37 mouse cellular contexts compared by ENCODE assay signal in genomic region chr17:36923491-36923890, GRCm38 (mm10). TPM values are rescaled to one million over a fixed set of nuclear protein-coding genes. Genes with fewer than 3 reads are reported as not detected.
"Had no signal": no experiment of that assay in that cellular context is flagged by ENCODE, and none has a peak within 500 bp of the region (broad histone marks: within the 10 kb centered on the region; RNA-seq: fewer than 3 reads in every experiment).

No protein-coding gene starts in this region.

- ATAC-seq: hindbrain, postnatal 0 days; liver, embryonic 12.5 days had no signal

- DNase-seq: gastrocnemius, adult 2 months; gastrocnemius, postnatal 10 days; gastrocnemius, postnatal 36 days; heart, adult 18-20 months; heart, postnatal 10 days; kidney, adult 11 months; kidney, adult 8-10 months; kidney, postnatal 10 days; kidney, postnatal 25 days; kidney, postnatal 4 days; left cerebral cortex, postnatal 4 days had no signal

- H3K4me1 ChIP-seq: heart, embryonic 10.5 days; heart, embryonic 12.5 days; hindbrain, embryonic 13.5 days; hindbrain, embryonic 15.5 days; limb, embryonic 13.5 days; limb, embryonic 15.5 days; liver, embryonic 12.5 days had no signal

- H3K27ac ChIP-seq: gastrocnemius, adult 2 months; heart, embryonic 10.5 days; hindbrain, embryonic 13.5 days; hindbrain, embryonic 15.5 days; hindbrain, postnatal 0 days; layer of hippocampus, adult 2 months; left cerebral cortex, adult 2 months; limb, embryonic 13.5 days; limb, embryonic 15.5 days; liver, embryonic 12.5 days; liver, embryonic 14.5 days had no signal

- H3K9ac ChIP-seq: heart, embryonic 12.5 days; hindbrain, embryonic 13.5 days; hindbrain, embryonic 15.5 days; limb, embryonic 13.5 days; limb, embryonic 15.5 days; liver, embryonic 12.5 days; liver, embryonic 14.5 days had no signal

- H3K4me3 ChIP-seq: gastrocnemius, adult 2 months; heart, embryonic 10.5 days; heart, embryonic 12.5 days; hindbrain, embryonic 13.5 days; hindbrain, embryonic 15.5 days; layer of hippocampus, adult 2 months; left cerebral cortex, adult 2 months; limb, embryonic 13.5 days; limb, embryonic 15.5 days; liver, embryonic 12.5 days had no signal

- H3K4me2 ChIP-seq: heart, embryonic 12.5 days; hindbrain, embryonic 13.5 days; hindbrain, embryonic 15.5 days; limb, embryonic 13.5 days; limb, embryonic 15.5 days; liver, embryonic 12.5 days had no signal

- H3K9me3 ChIP-seq: heart, embryonic 10.5 days; heart, embryonic 12.5 days; hindbrain, embryonic 13.5 days; hindbrain, embryonic 15.5 days; limb, embryonic 13.5 days; limb, embryonic 15.5 days; liver, embryonic 12.5 days had no signal

- H3K27me3 ChIP-seq: hindbrain, embryonic 13.5 days; hindbrain, embryonic 15.5 days; limb, embryonic 13.5 days; limb, embryonic 15.5 days had no signal

- H3K36me3 ChIP-seq: heart, embryonic 10.5 days; heart, embryonic 12.5 days; hindbrain, embryonic 13.5 days; hindbrain, embryonic 15.5 days; limb, embryonic 13.5 days; limb, embryonic 15.5 days; liver, embryonic 12.5 days had no signal

RNA-seq across cellular contexts. Expression of gene Rnf39, which starts 19.2 kb away (rescaled TPM):
- total RNA-seq: gastrocnemius, postnatal 36 days; hematopoietic stem cell, adult 5-6 weeks had no signal
- polyA plus RNA-seq: heart, embryonic 10.5 days; heart, embryonic 12.5 days; liver, embryonic 12.5 days had no signal

RNA-seq across cellular contexts. Expression of gene Trim31, which starts 25.6 kb away (rescaled TPM):
- total RNA-seq: gastrocnemius, adult 2 months; gastrocnemius, postnatal 10 days; gastrocnemius, postnatal 36 days; heart, adult 18-20 months; heart, adult 8-10 months; heart, postnatal 10 days; heart, postnatal 25 days; hematopoietic stem cell, adult 5-6 weeks; hindbrain, postnatal 0 days; layer of hippocampus, postnatal 10 days; left cerebral cortex, adult 2 months; left cerebral cortex, postnatal 10 days; left cerebral cortex, postnatal 25 days; left cerebral cortex, postnatal 4 days; liver, adult 2 months had no signal
- polyA plus RNA-seq: heart, embryonic 10.5 days; heart, embryonic 12.5 days; heart, embryonic 14.5 days; hindbrain, embryonic 11.5 days; hindbrain, embryonic 13.5 days; hindbrain, embryonic 15.5 days; hindbrain, postnatal 0 days; kidney, embryonic 14.5 days; kidney, embryonic 16.5 days; limb, embryonic 11.5 days; limb, embryonic 13.5 days; limb, embryonic 15.5 days; liver, adult 2 months; liver, embryonic 12.5 days; liver, embryonic 14.5 days had no signal

RNA-seq across cellular contexts. Expression of gene Trim40, which starts 33.6 kb away (rescaled TPM):
- total RNA-seq: gastrocnemius, adult 2 months; gastrocnemius, postnatal 10 days; gastrocnemius, postnatal 36 days; heart, adult 18-20 months; heart, postnatal 10 days; heart, postnatal 25 days; hematopoietic stem cell, adult 5-6 weeks; hindbrain, postnatal 0 days; layer of hippocampus, adult 2 months; layer of hippocampus, postnatal 10 days; layer of hippocampus, postnatal 25 days; left cerebral cortex, adult 2 months; left cerebral cortex, postnatal 10 days; left cerebral cortex, postnatal 25 days; left cerebral cortex, postnatal 4 days; liver, adult 2 months had no signal
- polyA plus RNA-seq: gonadal fat pad, adult 2 months; heart, embryonic 10.5 days; heart, embryonic 12.5 days; heart, embryonic 14.5 days; hindbrain, embryonic 11.5 days; hindbrain, embryonic 13.5 days; hindbrain, postnatal 0 days; kidney, embryonic 14.5 days; kidney, embryonic 16.5 days; limb, embryonic 11.5 days; limb, embryonic 13.5 days; limb, embryonic 15.5 days; liver, embryonic 12.5 days; liver, embryonic 14.5 days; liver, embryonic 16.5 days had no signal
